Mouse (Mus musculus) hindbrain, embryonic 15.5 days (tissue): ENCODE results near the gene Gm8720. TPM values are rescaled to one million over a fixed set of nuclear protein-coding genes. Genes with fewer than 3 reads are reported as not detected.
"Not testable (repeated sequence)": the region's sequence is repeated elsewhere in the genome, so short reads cannot be mapped to it uniquely, and the experiment has no call there.

Experiments used
- ATAC-seq: fragments of 200-750 bp; cut with Nextera tagmentation; 2 replicates; pipeline ENCODE4 v1.8.0; 2017; ENCODE audit warnings: low read depth, moderate number of reproducible peaks, moderate TSS enrichment; ENCODE audit not compliant: low FRiP score
- H3K27ac ChIP-seq: fragments of 300-500 bp; sonication (generic); replicated peaks from 2 replicates; pipeline ENCODE4 v1.5.1; 2015; ENCODE audit warnings: mild to moderate bottlenecking, inconsistent platforms
- H3K27me3 ChIP-seq: fragments of 300-500 bp; sonication (generic); 2 replicates; pipeline ENCODE4 v1.6.1; 2015; ENCODE audit warnings: control low read depth, inconsistent platforms
- H3K36me3 ChIP-seq: fragments of 300-500 bp; sonication (generic); 2 replicates; pipeline ENCODE4 v1.6.1; 2015; ENCODE audit warnings: control low read depth, inconsistent platforms
- H3K4me1 ChIP-seq: fragments of 300-500 bp; sonication (generic); replicated peaks from 2 replicates; pipeline ENCODE4 v1.6.1; 2015; ENCODE audit warnings: control low read depth, inconsistent platforms
- H3K4me2 ChIP-seq: fragments of 300-500 bp; sonication (generic); 2 replicates; pipeline ENCODE4 v1.6.1; 2015; ENCODE audit warnings: moderate library complexity, mild to moderate bottlenecking, inconsistent platforms
- H3K4me3 ChIP-seq: fragments of 300-500 bp; sonication (generic); 2 replicates; pipeline ENCODE4 v1.5.1; 2015; ENCODE audit warnings: mild to moderate bottlenecking, inconsistent platforms
- H3K9ac ChIP-seq: fragments of 300-500 bp; sonication (generic); 2 replicates; pipeline ENCODE4 v1.6.1; 2015; ENCODE audit warnings: inconsistent platforms
- H3K9me3 ChIP-seq: fragments of 300-500 bp; sonication (generic); 2 replicates; pipeline ENCODE4 v1.6.1; 2016; ENCODE audit warnings: control low read depth, inconsistent platforms
- WGBS: fragments of 180-500 bp; shearing (Covaris S2); methylation state at CpG from one replicate; pipeline ENCODE4 v1.1.7; 2015; 5-methylcytosine and 5-hydroxymethylcytosine counted together
- polyA plus RNA-seq: library from polyadenylated mRNA; unstranded; fragments of >200 nt; fragmentation: Nextera tagmentation; extraction: Ambion mirVana; gene quantifications from 2 replicates; pipeline ENCODE4 v1.2.1, GENCODE M21; 2015

Gm8720 gene
- not detected in 2 replicates for polyA plus RNA-seq

DNA sequence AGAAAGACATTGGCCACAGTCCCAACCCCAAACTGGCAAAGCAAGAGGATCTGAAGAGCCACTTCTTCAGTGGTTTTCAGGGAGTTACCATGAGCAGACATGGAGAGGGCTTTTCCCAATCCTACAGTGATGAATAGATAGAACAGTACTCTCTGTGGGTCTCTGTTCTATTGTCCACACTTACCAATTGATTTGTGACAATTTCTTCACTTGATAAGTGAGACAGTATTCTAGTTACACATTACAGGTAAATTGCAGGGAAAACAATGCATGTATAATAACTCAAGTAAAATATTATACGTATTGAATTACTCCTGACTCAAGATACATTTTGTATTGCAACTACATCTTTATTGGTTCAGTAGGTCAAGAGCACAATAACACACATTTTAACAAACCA is at the start of gene Gm8720:
Gm8720 (minus strand) TSS at position 101 of the 400 bp plus-strand sequence.
- ATAC-seq, H3K9ac ChIP-seq, H3K4me1 ChIP-seq, H3K36me3 ChIP-seq, H3K27ac ChIP-seq, H3K4me2 ChIP-seq, H3K27me3 ChIP-seq, H3K9me3 ChIP-seq, H3K4me3 ChIP-seq: not testable (repeated sequence)
- no CpG with 5 or more reads among the region's 1 CpGs for WGBS

DNA sequence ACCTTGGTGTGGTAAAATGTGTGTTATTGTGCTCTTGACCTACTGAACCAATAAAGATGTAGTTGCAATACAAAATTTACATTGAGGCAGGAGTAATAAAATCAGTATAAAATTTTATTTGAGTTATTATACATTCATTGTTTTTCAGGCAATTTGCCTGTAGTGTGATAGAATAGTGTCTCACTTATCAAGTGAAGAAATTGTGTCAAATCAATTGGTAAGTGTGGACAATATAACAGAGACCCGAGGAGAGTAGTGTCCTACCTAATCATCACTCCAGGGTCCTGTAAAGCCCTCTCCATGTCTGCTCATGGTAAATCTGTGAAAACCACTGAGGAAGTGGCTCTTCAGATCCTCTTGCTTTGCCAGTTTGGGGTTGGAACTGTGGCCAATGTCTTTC is 12.0 kb downstream of the Gm8720 start, which contains the start of gene Vmn1r163:
Vmn1r163 (plus strand) TSS at position 301 of the 400 bp plus-strand sequence.
- not testable (repeated sequence) for H3K4me2 ChIP-seq, ATAC-seq, H3K27me3 ChIP-seq, H3K4me1 ChIP-seq, H3K9me3 ChIP-seq, H3K27ac ChIP-seq, H3K4me3 ChIP-seq, H3K36me3 ChIP-seq, H3K9ac ChIP-seq
- WGBS = no CpG with 5 or more reads among the region's 1 CpGs

DNA sequence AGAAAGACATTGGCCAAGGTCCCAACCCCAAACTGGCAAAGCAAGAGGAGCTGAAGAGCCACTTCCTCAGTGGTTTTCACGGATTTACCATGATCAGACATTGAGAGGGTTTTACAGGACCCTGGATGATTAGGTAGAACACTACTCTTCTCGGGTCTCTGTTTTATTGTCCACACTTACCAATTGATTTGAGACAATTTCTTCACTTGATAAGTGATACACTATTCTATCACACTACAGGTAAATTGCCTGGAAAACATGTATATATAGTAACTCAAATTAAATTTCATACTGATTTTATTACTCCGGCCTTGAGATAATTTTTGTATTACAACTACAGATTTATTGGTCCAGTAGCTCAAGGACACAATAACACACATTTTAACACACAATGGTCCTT is 47.4 kb downstream of the Gm8720 start, which contains the start of gene Gm4216:
Gm4216 (minus strand) TSS at position 101 of the 400 bp plus-strand sequence.
- not testable (repeated sequence) for H3K27me3 ChIP-seq, H3K27ac ChIP-seq, H3K9me3 ChIP-seq, ATAC-seq, H3K4me2 ChIP-seq, H3K4me1 ChIP-seq, H3K9ac ChIP-seq, H3K4me3 ChIP-seq, H3K36me3 ChIP-seq
- no CpG with 5 or more reads among the region's 3 CpGs for WGBS

Other genes with a start within 250 kb of the Gm8720 start
- gene Vmn1r159, start 223.9 kb downstream of the Gm8720 start, polyA plus RNA-seq = not detected in 2 replicates
- not detected in 2 replicates for gene Vmn1r160, start 196.2 kb downstream of the Gm8720 start, polyA plus RNA-seq
- gene Gm4214, start 82.8 kb downstream of the Gm8720 start, polyA plus RNA-seq = not detected in 2 replicates
- not detected in 2 replicates for gene Gm4216, start 47.5 kb downstream of the Gm8720 start, polyA plus RNA-seq
- gene Vmn1r163, start 11.9 kb downstream of the Gm8720 start, polyA plus RNA-seq = not detected in 2 replicates
- not detected in 2 replicates for gene Gm10662, start 77.0 kb upstream of the Gm8720 start, polyA plus RNA-seq
- gene Vmn1r165, start 149.9 kb upstream of the Gm8720 start, polyA plus RNA-seq = not detected in 2 replicates
- gene Vmn1r166, start 184.2 kb upstream of the Gm8720 start, polyA plus RNA-seq = not detected in 2 replicates
- gene Gm6902, start 211.4 kb upstream of the Gm8720 start, polyA plus RNA-seq = not detected in 2 replicates
- gene Nlrp4e, start 233.7 kb upstream of the Gm8720 start, polyA plus RNA-seq = not detected in 2 replicates